Mouse (Mus musculus) midbrain, embryonic 12.5 days (tissue): Measurements from ENCODE around the gene Ube2j1. TPM values are rescaled to one million over a fixed set of nuclear protein-coding genes. Genes with fewer than 3 reads are reported as not detected.

Source experiments
- ATAC-seq: fragments of 200-750 bp; cut with Nextera tagmentation; 2 replicates; pipeline ENCODE4 v1.8.0; 2017; ENCODE audit warnings: low read depth, moderate TSS enrichment, moderate library complexity; ENCODE audit not compliant: low FRiP score
- H3K27ac ChIP-seq: fragments of 300-500 bp; sonication (generic); replicated peaks from 2 replicates; pipeline ENCODE4 v1.5.1; 2016; ENCODE audit warnings: mild to moderate bottlenecking
- H3K27me3 ChIP-seq: fragments of 300-500 bp; sonication (generic); 2 replicates; pipeline ENCODE4 v1.6.1; 2016; ENCODE audit warnings: mild to moderate bottlenecking
- H3K36me3 ChIP-seq: fragments of 300-500 bp; sonication (generic); 2 replicates; pipeline ENCODE4 v1.6.1; 2016
- H3K4me1 ChIP-seq: fragments of 300-500 bp; sonication (generic); 2 replicates; pipeline ENCODE4 v1.6.1; 2016
- H3K4me2 ChIP-seq: fragments of 300-500 bp; sonication (generic); replicated peaks from 2 replicates; pipeline ENCODE4 v1.6.1; 2016; ENCODE audit warnings: mild to moderate bottlenecking, moderate library complexity
- H3K4me3 ChIP-seq: fragments of 300-500 bp; sonication (generic); 2 replicates; pipeline ENCODE4 v1.5.1; 2016; ENCODE audit warnings: mild to moderate bottlenecking
- H3K9ac ChIP-seq: fragments of 300-500 bp; sonication (generic); replicated peaks from 2 replicates; pipeline ENCODE4 v1.6.1; 2016; ENCODE audit warnings: mild to moderate bottlenecking, moderate library complexity
- H3K9me3 ChIP-seq: fragments of 300-500 bp; sonication (generic); 2 replicates; pipeline ENCODE4 v1.6.1; 2016; ENCODE audit warnings: mild to moderate bottlenecking
- WGBS: fragments of 180-500 bp; shearing (Covaris S2); methylation state at CpG from one replicate; pipeline ENCODE4 v1.1.7; 2016; 5-methylcytosine and 5-hydroxymethylcytosine counted together
- polyA plus RNA-seq: library from polyadenylated mRNA; unstranded; fragments of >200 nt; fragmentation: Nextera tagmentation; extraction: Ambion mirVana; gene quantifications from 2 replicates; pipeline ENCODE4 v1.2.1, GENCODE M21; 2016

The Ube2j1 gene
- polyA plus RNA-seq, 1 experiment from 2014 or later: 51.7 TPM

DNA sequence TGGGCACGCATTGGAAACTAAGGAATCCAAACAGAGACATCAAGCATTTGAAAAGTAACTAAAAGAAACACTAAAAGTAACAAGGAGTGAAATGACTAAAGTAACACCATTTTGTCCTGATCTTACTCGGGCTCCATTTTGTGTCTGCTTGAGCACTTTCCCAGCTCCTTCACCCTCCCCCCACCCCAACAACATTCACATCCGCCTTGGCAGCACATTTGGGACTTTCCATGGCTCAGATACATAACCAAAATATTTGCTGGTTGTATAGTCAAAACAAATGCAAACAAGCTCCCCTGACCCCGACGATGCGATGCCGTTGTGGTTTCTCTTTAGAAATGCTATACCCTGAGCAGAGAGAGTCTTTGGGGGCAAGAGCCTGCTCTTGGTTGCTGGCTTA is 2.1 kb upstream of the Ube2j1 start:
- H3K4me1 ChIP-seq: peaks cover 23% of the 10 kb centered on the region
- WGBS: 91% methylated on average over 7 of the region's 7 CpGs
- H3K9me3 ChIP-seq: no peaks in the 10 kb centered on the region
- H3K9ac ChIP-seq: no peak overlapping the region
- H3K27me3 ChIP-seq: no peaks in the 10 kb centered on the region
- no peak overlapping the region for H3K4me2 ChIP-seq
- H3K27ac ChIP-seq: no peak overlapping the region
- H3K36me3 ChIP-seq: no peaks in the 10 kb centered on the region
- no peak overlapping the region for H3K4me3 ChIP-seq
- no peak for ATAC-seq

GRCm38 (mm10) chr4:33030264-33031194 is 687 bp upstream of the Ube2j1 start:
- H3K9ac ChIP-seq: peak overlapping the region; percentile 80
- WGBS: under 1% methylated on average over 55 of the region's 55 CpGs
- peak overlapping the region; percentile 64 for H3K4me2 ChIP-seq
- H3K27me3 ChIP-seq: no peaks in the 10 kb centered on the region
- H3K9me3 ChIP-seq: 0 out of 2 replicates have a peak, but pooled peaks cover 5% of the 10 kb centered on the region
- H3K36me3 ChIP-seq: peaks cover 10% of the 10 kb centered on the region; the same call in 1 of the 2 replicates
- H3K4me3 ChIP-seq: peak overlapping the region; percentile 56
- ATAC-seq: peak; percentile 78
- peak overlapping the region; percentile 92 for H3K27ac ChIP-seq
- peaks cover 23% of the 10 kb centered on the region for H3K4me1 ChIP-seq

DNA sequence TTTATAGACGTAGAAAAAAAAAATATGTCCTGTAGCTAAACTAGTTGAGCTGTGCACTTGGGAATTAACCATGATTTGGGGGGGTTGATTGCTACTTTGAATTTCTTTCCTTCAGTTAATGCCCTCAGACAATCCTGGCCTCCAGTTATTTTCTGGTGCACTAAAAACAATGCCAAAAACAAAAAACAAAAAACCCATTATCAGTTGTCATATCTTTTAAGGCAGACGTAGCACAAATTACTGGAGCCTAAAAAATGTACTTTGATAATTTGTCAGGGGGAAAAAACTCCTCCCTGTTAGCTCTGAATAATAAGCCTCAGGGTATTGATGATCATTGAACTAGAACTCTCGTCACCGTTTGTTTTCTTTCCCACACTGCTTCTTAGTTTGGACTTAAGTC is 829 bp downstream of the Ube2j1 start:
- peak overlapping the region; percentile 92; the same call in 1 of the 2 replicates for H3K27ac ChIP-seq
- H3K36me3 ChIP-seq: peaks cover 20% of the 10 kb centered on the region
- 6% methylated on average over 4 of the region's 4 CpGs for WGBS
- peak overlapping the region; percentile 80 for H3K9ac ChIP-seq
- no peak for ATAC-seq
- H3K4me3 ChIP-seq: peak overlapping the region; percentile 56
- H3K4me1 ChIP-seq: peaks cover 23% of the 10 kb centered on the region
- H3K9me3 ChIP-seq: 0 out of 2 replicates have a peak, but pooled peaks cover 5% of the 10 kb centered on the region
- H3K27me3 ChIP-seq: no peaks in the 10 kb centered on the region
- peak overlapping the region; percentile 64 for H3K4me2 ChIP-seq

GRCm38 (mm10) chr4:33033515-33033914 is 2.3 kb downstream of the Ube2j1 start:
- peaks cover 23% of the 10 kb centered on the region for H3K4me1 ChIP-seq
- 0 out of 2 replicates have a peak, but pooled peaks cover 5% of the 10 kb centered on the region for H3K9me3 ChIP-seq
- WGBS: 90% methylated on average over 6 of the region's 6 CpGs
- ATAC-seq: no peak
- no peak overlapping the region for H3K9ac ChIP-seq
- no peak overlapping the region for H3K27ac ChIP-seq
- no peaks in the 10 kb centered on the region for H3K27me3 ChIP-seq
- no peak overlapping the region; the same call in 1 of the 2 replicates for H3K4me2 ChIP-seq
- H3K4me3 ChIP-seq: no peak overlapping the region
- peaks cover 25% of the 10 kb centered on the region for H3K36me3 ChIP-seq

- H3K27me3 ChIP-seq: no peaks in the 10 kb centered on the region
- H3K4me2 ChIP-seq: no peak overlapping the region
- no peak for ATAC-seq
- H3K36me3 ChIP-seq: peaks cover 77% of the 10 kb centered on the region
- 92% methylated on average over 4 of the region's 4 CpGs for WGBS
- 0 out of 2 replicates have a peak, but pooled peaks cover 5% of the 10 kb centered on the region for H3K9me3 ChIP-seq
- H3K9ac ChIP-seq: no peak overlapping the region
- no peak overlapping the region for H3K27ac ChIP-seq
- no peaks in the 10 kb centered on the region for H3K4me1 ChIP-seq
- no peak overlapping the region for H3K4me3 ChIP-seq
These were observed 8.6 kb downstream of the Ube2j1 start for GRCm38 (mm10) chr4:33039826-33040225.

DNA sequence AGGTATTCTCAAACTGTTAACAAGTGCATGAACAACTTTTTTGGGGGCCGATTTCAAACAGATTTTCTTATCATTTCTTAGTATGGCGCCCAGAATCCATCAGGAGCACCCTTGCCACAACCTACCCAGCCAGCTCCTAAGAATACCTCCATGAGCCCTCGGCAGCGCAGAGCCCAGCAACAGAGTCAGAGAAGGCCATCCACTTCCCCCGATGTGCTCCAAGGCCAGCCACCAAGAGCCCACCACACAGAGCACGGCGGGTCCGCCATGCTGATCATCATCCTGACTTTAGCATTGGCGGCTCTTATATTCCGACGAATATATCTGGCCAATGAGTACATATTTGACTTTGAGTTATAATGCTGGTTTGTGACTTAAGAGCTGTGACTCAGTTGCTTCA is 18.4 kb downstream of the Ube2j1 start:
- no peaks in the 10 kb centered on the region for H3K27me3 ChIP-seq
- no peak overlapping the region for H3K4me2 ChIP-seq
- ATAC-seq: no peak
- H3K4me3 ChIP-seq: no peak overlapping the region
- no peak overlapping the region for H3K9ac ChIP-seq
- H3K9me3 ChIP-seq: no peaks in the 10 kb centered on the region
- peaks cover 61% of the 10 kb centered on the region for H3K36me3 ChIP-seq
- no peak overlapping the region for H3K27ac ChIP-seq
- 97% methylated on average over 11 of the region's 11 CpGs for WGBS
- no peaks in the 10 kb centered on the region for H3K4me1 ChIP-seq

DNA sequence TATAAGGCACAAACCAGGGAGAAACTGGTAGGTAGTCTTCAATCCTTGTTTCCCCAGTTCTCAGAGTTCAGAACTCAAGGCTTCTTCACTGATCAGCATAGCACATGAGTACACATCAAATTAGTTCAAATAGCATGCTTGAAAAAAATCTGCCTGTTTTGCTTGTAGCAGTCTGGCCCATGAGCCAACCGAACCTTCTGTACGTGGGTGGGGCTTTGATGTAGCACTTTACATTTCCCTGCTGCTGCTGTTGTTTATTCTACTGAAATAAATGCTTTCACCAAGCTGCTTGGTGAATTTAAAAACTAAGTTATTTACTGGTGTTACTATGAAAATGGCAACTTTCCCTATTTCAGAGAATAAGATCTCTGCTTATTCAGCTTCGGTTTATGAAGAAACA is 20.8 kb downstream of the Ube2j1 start:
- Histone ChIP-seq H3K4me2 (no peak overlapping the region), H3K27ac (no peak overlapping the region), H3K27me3 (no peaks in the 10 kb centered on the region), H3K4me3 (no peak overlapping the region), H3K9me3 (no peaks in the 10 kb centered on the region), H3K4me1 (no peaks in the 10 kb centered on the region), H3K9ac (no peak overlapping the region), H3K36me3 (peaks cover 37% of the 10 kb centered on the region)
- ATAC-seq: no peak
- 95% methylated on average over 3 of the region's 3 CpGs for WGBS

DNA sequence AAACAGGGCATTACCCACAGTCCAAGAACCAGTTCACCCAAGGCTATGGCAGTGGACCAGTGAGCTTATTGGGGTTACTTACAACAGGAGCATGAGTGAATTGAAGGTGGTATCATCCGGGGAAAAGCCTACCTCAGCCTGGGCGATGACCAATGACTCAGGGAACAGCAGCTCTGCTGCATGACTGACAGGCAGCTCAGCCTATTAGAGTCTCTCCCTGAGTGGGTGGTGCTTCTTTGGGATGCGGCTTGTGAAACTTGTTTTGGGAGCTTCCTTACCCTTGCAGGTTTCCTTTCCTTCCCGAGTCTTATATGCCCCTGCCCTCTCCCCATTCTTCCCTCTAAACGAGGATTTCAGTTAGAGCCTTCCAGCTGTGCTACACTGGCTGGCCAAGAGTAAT is 21.4 kb downstream of the Ube2j1 start:
- no peaks in the 10 kb centered on the region for H3K4me1 ChIP-seq
- H3K4me2 ChIP-seq: no peak overlapping the region
- H3K9me3 ChIP-seq: no peaks in the 10 kb centered on the region
- H3K9ac ChIP-seq: no peak overlapping the region
- H3K27me3 ChIP-seq: no peaks in the 10 kb centered on the region
- H3K27ac ChIP-seq: no peak overlapping the region
- ATAC-seq: no peak
- H3K36me3 ChIP-seq: peaks cover 33% of the 10 kb centered on the region
- H3K4me3 ChIP-seq: no peak overlapping the region
- WGBS: 90% methylated on average over 5 of the region's 5 CpGs

- no peaks in the 10 kb centered on the region for H3K9me3 ChIP-seq
- H3K36me3 ChIP-seq: peaks cover 19% of the 10 kb centered on the region
- H3K4me3 ChIP-seq: no peak overlapping the region
- no peak overlapping the region for H3K9ac ChIP-seq
- ATAC-seq: no peak
- H3K27ac ChIP-seq: no peak overlapping the region
- no peak overlapping the region for H3K4me2 ChIP-seq
- no peaks in the 10 kb centered on the region for H3K4me1 ChIP-seq
- H3K27me3 ChIP-seq: no peaks in the 10 kb centered on the region
These were observed 23.2 kb downstream of the Ube2j1 start for GRCm38 (mm10) chr4:33054426-33054825.

DNA sequence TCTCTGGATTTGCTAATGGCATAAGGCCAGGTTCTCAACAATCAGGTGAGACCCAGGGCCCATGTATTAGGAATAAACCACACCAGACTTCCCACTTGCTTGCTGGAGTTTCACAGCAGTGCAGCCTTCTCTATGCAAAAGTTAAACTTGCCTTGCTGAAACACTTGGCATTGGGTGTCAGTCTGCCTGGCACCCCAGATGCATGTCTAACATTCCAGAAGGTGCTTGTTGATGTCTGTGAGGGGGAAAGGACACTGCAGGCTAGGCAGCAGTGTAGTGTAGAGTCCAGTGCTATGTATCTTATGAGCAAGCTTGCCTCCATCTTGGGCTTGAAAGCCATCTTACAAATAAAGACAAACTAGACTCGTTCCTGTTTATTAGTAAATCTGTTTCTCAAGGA is 25.1 kb downstream of the Ube2j1 start:
- Histone ChIP-seq H3K9me3 (no peaks in the 10 kb centered on the region), H3K4me2 (no peak overlapping the region), H3K4me1 (no peaks in the 10 kb centered on the region), H3K9ac (no peak overlapping the region), H3K27me3 (no peaks in the 10 kb centered on the region), H3K36me3 (peaks cover 5% of the 10 kb centered on the region; the same call in 1 of the 2 replicates), H3K4me3 (no peak overlapping the region), H3K27ac (no peak overlapping the region)
- WGBS: 83% methylated on average over 1 of the region's 1 CpGs
- ATAC-seq: no peak

- no peaks in the 10 kb centered on the region for H3K9me3 ChIP-seq
- H3K27me3 ChIP-seq: no peaks in the 10 kb centered on the region
- no peak for ATAC-seq
- H3K4me1 ChIP-seq: peaks cover 3% of the 10 kb centered on the region; the same call in 1 of the 2 replicates
- H3K36me3 ChIP-seq: no peaks in the 10 kb centered on the region
- H3K4me3 ChIP-seq: no peak overlapping the region
- WGBS: 80% methylated on average over 11 of the region's 11 CpGs
- no peak overlapping the region for H3K4me2 ChIP-seq
- no peak overlapping the region for H3K27ac ChIP-seq
- H3K9ac ChIP-seq: no peak overlapping the region
These were observed 26.9 kb downstream of the Ube2j1 start for GRCm38 (mm10) chr4:33057890-33058687.

- WGBS: 64% methylated on average over 7 of the region's 7 CpGs
- Histone ChIP-seq H3K27ac (no peak overlapping the region), H3K27me3 (no peaks in the 10 kb centered on the region), H3K4me3 (no peak overlapping the region), H3K9ac (no peak overlapping the region), H3K36me3 (no peaks in the 10 kb centered on the region), H3K4me2 (no peak overlapping the region), H3K9me3 (no peaks in the 10 kb centered on the region), H3K4me1 (peaks cover 3% of the 10 kb centered on the region; the same call in 1 of the 2 replicates)
- ATAC-seq: no peak
These were observed 29.9 kb downstream of the Ube2j1 start for GRCm38 (mm10) chr4:33061158-33061557.
